Mouse (Mus musculus) left cerebral cortex, adult 11 months (tissue): Measurements from ENCODE around the gene 4933407L21Rik.
A peak's percentile ranks its signal among the peaks of the same experiment; 100 is the strongest.

ENCODE experiments used
- DNase-seq: peaks from one replicate; pipeline ENCODE4 v3.0.0; 2022; ENCODE audit warnings: low spot score

Gene 4933407L21Rik

DNA sequence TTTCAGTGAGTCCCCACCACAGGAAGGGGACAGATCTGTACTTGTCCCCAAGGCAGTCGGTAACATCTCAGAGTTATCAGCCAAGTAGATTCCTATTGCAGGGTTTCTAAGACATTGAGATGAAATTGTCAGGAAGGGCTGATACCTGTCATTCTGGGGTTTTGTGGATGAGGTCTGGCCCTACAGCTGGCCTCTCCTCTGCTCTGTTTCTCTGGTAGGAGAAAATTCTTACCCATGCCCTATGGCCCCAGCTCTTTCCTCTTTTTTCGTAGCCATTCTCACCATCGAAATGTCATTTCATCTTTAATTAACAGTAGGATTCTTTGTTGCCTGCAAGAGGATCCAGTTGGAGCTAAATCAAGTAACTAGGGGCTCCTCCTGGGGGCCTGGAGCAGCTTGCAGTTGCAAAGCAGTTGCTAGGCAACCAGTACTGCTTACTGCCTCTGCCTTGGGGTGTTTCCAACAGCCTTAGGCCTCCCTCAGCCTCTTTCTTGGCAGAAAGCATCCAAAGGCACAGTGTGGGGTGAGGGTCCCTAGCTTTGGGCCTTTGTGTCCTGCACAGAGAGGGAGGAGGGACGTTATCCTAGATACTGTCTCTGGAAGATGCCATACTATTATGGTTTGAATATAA lies at the start of gene 4933407L21Rik:
4933407L21Rik (plus strand) TSS at position 427 of the 631 bp plus-strand sequence.
- peak; percentile 83 for DNase-seq

DNA sequence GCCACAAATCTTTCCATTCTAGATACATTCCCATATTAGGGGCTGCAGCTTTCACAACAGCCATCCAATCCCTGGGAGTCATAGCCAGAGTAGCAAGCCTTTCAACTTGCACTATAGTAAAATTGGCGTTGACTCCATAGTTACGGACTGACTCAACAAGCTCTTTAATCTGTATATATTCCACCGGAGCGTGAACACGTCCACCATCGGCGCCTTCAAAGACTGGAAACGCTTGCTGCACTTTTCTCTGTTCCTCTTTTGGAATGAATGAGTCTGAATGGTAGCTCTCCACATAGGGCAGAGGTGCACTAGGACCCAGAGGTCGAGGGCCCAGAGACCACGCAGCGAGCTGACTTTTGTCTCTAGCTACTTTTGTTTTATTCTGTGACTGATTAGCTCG lies 46.3 kb upstream of the 4933407L21Rik start:
- no peak for DNase-seq

DNA sequence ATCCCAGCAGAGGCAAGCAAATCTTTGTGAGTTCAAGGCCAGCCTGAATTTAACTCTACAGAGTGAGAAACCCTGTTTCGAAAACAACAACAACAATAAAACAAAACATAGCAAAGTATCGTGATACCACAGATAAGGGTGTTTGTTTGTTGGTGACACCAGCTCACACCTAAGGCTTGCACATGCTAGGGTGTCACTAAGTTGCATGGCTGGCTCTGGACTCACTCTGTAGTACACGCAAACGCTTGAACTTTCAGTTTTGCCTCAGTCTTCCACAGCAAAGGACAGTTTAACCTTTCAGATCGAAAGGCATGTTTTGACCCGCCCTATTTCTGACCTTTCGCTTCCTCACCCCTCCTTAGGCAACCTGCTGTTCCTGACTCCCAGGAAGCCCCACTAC lies 41.1 kb upstream of the 4933407L21Rik start:
- DNase-seq: no peak

DNA sequence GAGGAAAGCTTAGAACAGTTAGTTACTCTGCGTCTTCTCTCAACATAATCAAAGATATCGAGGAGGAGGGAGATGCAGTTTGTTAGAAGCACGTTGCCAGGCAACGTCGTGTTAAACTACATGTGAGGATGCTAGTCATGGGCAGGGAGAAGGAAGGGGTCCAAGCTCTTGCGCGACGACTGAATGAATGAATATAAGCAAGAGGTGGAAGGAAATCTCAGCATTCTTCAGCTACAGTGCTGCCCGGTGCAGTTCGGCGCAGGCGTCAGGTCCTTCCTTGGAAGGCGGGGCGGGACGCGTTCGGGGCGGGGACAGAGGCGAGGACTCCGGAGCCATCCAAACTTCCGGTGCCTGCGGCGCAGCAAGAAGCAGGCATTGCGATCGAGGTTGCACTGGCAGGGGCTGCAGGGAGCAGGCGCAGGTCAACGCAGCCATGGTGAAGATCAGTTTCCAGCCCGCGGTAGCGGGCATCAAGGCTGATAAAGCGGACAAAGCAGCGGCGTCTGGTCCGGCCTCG lies 34.0 kb upstream of the 4933407L21Rik start, which contains the start of gene Itm2c:
Itm2c (plus strand) TSS at position 51 of the 517 bp plus-strand sequence.
- peak; percentile 81 for DNase-seq

DNA sequence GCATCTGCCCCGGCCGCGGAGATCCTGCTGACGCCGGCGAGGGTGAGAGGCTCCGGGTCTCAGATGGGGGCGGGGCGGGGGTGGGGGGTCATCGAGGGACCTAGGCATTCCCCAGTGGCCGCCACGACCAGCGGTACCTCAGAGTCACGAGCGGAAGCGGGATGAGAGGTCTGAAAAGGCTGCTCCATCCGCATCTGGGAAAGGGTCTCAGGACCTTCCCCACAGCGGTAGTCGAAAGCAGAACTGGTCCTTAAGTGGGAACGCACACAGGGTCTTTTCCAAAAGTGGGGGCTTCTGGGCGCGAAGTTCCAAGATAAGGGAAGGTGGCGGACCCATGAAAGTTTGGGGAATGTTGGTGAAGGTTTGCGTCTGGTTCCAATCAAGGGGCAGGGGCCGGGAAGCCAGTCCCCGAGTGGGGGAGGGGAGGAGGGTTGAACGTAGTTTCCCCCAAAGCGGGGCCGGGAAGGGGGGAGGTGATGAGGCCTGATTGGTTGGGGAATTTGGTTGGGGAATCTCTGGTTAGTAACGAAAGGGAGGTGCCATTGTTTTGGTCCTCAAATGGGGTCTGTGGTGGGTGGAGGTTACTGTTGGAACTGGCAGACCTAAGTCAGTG lies 33.4 kb upstream of the 4933407L21Rik start:
- DNase-seq: no peak

DNA sequence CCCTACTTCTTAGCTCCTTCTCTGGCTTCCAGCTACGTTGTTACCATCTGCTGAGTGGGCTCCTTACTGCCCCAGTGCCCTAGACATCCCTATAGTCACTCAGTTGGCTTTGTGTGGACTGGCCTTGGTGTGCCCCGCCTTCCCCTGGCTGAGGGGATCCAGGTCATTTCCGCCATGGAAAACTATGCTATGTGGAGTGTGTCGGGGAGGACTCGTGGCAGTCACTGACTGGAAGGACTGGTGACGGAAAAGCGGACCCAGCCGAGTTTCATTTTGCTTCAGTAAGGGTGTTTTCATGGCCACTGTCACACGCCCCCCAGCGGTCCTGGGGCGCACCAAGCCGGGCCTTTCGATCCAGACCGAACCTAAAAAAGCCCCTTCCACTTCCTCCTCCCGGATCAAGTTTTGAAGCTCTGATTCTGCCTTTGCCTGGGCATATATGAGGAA lies 32.9 kb upstream of the 4933407L21Rik start:
- no peak for DNase-seq

DNA sequence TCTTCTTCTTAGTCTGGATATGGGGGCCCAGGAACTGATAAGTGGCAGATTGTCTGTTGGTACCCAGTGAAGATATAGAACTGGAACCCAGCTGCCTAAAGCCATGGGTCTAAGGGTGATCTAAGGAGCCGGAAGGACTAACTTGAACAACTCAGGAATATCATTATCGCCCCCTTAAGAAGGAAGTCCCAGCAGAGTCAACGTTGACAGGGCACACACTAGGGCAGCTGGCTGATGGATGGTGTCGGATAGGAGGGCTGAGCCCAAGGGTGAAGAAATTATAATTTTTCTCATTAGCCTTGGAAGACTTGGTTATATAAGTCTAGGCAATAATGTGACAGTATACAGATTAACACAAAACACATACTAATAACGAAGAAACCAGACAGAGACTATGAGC lies 32.2 kb upstream of the 4933407L21Rik start:
- no peak for DNase-seq

DNA sequence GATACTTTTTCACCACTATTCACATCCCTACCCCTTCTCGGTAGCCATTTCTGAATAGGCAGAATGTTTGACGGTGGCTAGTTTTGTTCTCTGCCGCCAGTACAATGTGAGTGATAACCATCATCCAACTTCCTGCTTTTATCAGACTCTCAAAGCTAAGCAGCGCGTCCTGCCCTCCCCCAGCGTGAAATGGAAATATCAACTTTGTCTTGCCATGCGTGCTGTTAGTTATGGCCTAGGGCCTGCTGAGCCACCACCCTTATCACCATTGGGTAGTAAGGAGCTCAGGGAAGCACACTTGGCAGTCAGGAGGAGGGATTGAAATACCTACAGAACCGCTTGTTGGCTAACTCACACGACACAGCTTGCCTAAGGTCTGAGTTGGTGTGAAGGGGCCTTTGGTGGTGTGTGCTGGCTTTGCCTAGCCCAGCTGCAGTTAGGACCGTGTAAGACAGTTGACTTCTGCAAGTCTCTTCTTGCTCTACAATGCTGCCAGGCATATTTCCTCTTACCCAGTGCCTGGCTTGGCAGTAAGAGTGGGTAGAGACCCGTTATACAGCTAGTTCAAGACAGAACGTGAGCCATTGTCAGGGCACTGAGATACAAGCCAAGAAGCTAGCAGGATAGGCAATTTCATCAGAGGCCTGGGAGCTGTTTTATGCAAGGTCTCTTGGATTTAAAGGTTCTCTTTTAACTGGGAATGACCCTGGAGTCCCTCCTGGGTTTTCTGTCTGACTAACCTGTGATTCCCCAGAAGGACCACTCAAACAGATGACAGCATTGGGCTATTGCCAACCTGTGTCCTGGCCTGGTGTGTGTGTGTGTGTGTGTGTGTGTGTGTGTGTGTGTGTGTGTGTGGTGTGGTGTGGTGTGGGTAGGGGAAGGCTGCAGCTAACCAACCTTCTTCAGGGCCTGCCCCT lies 31.2 kb upstream of the 4933407L21Rik start:
- no peak for DNase-seq

DNA sequence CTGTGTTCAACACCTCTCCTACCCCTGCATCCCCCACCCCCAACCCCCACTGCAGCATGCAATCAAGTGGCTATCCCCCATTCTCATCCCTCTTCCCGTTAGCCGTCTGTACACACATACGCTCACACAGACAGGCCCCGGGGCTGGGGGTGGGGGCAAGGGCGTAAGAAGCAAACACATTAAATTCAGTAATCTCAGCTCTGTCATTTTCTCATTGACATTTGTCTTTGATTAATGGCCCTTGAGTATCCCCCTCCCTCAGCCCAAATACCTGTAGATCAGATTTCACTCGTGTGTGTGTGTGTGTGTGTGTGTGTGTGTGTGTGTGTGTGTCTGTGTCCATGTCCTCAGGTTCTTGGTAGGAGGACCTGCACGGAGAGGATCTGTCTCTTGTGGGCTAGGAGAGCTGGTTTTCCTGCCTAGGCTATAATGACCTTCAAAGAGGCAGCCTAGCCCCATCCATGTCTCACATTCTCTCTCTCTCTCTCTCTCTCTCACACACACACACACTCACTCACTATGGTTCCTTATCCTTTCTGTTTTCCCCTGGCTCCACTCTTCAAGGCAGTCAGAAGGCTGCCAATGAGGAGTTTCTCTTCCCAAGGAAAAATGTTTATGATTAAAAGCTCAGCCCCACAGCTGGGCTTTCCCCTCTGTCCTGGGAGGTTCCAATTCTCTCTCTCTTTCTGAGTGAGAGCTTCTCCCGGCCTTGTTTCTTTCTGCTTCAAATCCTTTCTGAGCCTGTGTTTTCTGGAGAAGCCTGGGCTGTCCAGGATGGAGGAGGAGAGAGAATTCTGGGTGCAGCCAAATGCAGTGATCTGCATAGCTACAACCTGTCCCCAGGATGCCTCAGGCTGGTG lies 30.2 kb upstream of the 4933407L21Rik start:
- DNase-seq: no peak

DNA sequence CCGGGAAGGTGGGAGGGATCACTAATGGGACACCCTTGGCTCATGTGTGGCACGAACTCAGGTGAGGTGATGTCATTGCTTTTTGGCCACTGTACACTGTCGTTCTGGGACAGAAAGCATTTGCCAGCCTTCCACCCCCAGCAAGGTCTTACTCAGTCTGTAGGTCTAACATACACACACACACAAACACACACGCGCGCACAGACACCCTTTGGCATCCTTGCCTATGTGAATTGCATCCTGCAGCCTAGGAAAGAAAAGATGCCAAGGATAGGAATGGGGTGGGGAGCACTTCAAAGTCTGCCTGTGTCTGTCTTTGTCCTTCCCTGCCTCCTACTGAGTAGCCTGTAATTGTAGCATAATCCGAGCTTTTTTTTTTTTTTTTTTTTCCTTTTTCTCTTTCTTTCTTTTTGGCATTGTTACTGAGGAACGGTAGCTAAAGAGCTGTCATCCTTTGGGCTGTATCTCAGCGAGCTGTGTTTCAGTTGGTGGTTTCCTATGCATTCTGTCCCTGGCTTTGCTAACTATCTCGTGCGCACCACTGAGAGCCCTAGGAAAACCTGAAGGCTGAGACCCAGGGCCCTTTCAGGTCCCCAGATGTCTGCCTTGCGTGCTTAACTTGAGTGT lies 29.4 kb upstream of the 4933407L21Rik start:
- DNase-seq: no peak

DNA sequence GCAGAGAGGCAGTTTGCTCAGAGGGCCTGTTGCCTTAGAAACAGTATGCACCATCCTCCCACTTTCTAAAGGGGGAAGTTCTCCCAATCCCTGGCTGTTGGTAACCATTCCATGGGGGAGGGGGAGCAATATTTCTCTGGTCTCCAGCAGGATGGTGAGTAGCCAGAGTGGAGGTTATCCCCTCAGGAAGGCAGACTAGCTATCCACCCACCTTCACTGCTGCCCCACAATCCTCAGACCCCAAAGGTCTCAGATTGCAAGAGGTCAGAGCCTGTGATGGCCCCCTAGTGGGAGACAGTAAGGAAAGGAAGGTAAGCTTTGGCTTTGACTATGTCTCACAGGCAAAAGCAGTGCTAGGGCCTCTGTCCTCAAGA lies 28.9 kb upstream of the 4933407L21Rik start:
- no peak for DNase-seq

DNA sequence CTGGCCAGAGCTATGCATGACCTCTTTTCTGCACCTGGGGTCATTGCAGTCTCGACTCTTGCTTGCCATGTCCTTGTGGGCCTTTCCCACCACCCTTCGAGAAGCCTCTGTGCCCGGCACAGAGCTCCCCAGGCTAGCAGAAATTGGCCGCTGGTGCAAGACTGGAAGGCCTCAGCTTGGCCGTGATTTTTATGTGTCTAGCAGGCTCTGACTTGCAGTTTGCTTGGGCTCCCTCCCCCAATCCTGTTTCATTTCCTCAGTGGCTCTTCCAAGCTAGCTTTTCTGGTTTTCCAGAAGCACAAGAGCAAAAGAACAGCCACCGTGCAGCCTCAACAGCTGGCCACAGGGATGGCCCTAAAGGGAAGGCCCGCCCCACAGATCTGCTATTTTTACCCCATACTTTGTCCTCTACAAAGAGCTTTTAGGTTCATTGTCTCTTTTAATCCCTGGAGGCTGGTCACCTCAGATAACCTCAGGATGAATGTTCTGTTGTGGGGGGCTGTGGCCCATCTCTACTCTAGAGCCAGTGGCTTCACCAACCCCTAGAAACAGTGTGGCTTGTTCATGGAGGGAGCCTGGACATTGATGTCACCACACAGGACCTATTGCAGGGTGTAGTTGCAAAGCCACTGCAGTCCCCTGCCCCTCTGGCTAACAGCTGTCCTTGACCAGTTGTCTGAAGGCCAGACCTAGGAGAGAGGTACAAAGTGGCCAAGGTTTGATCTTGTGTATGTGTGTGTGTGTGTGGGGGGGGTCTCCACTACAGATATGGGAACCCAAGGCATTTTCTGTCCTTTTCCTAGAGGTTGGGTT lies 27.6 kb upstream of the 4933407L21Rik start:
- DNase-seq: no peak

DNA sequence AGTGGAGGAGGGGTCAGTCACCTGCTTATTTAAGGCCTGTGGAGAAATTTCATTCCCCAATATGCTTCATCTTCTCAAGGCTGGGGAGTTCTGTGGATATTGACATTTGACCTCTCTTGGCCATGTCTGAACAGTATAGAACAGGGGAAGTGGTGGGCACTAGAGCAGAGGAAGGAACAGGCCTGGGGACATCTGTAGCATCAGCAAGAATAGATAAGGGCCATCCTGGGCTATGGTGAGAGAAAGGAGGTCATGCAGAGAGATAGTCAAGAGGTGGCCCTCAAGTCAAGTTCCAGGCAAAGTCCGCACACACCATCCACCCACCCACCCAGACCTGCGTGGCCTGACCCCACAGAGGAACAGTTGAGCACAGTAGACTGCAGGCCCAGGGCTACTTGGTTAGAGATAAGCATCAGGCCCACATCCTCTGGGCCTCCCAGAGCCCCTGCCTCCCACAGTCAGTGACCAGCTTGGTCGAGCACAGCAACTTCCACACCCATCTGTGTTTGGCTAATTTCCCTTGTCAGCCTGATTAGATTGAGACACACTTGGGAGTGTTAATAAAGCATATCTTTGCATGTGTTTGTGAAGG lies 26.7 kb upstream of the 4933407L21Rik start:
- DNase-seq: no peak

DNA sequence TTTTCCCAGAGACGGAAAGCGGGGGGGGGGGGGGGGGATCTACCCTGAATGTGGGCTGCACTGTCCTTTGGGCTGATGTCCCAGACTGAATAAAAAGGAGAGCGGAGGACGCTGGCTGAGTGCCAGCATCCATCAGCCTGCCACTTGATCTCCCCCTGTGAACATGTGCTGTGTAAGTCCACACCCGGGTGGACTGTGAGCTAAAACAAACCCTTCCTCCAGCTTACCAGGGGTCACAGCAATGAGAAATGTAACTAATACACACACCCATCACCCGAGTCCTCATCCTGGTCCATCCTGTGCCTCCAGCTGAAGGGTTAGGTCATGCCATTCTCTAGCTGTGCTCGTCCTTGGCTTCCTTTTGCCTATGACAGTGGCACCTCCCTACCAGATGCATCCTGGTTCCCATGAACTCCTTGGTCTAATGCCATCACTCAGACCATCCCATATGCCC lies 26.1 kb upstream of the 4933407L21Rik start:
- no peak for DNase-seq

DNA sequence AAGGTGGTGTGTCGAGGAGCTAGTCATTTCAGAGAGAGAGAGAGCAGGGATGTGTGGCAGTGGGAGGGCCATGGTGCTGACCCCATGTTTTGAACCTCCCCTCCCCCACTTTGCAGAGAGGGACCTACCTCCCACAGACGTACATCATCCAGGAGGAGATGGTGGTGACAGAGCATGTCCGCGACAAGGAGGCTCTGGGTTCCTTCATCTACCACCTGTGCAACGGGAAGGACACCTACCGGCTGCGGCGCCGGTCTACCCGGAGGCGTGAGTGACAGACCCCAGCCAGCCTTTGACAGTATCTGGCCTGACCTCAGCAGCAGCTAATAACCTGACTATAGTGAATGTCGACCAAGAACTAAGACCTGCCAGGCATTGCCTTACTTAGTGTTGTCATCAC lies 21.4 kb upstream of the 4933407L21Rik start:
- no peak for DNase-seq

DNA sequence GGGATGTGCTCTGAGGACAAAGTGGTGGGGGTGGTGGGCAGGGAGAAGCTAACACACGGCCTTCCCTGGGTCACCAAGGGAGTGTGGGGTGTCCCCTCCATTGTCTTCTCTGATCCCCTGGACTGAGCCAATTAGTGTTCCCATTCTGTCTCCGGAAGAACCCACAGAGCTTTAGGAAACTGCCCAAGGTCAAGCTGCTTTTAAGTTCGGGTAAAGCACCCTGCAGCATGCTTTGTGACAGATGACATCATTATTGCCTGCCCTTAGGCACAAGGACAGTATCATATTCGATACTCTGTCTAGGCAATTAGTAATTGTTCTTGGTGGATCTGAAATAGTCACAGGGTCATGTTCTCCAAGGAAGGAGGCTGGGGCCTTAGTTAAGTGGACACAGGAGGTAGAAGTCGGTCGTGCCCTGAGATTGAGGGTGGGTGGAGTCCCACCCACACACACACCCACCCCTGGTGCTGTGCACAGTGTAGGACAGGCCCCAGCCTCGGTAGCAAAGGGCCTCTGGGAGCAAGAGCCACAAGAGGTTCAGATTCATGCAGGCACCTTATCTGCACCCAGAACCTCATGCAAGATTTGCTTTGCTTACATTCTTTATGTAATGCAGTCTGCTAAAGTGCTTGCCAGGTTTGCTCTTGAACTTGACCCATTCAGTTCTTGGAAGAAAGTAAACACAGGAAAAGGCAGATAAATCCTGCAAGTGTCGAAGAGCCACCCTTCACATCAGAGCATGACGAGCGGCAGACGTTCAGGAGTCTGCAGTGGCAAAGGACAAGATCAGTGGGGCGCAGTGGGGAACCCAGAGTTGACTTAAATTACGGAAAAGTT lies 19.3 kb upstream of the 4933407L21Rik start:
- no peak for DNase-seq

DNA sequence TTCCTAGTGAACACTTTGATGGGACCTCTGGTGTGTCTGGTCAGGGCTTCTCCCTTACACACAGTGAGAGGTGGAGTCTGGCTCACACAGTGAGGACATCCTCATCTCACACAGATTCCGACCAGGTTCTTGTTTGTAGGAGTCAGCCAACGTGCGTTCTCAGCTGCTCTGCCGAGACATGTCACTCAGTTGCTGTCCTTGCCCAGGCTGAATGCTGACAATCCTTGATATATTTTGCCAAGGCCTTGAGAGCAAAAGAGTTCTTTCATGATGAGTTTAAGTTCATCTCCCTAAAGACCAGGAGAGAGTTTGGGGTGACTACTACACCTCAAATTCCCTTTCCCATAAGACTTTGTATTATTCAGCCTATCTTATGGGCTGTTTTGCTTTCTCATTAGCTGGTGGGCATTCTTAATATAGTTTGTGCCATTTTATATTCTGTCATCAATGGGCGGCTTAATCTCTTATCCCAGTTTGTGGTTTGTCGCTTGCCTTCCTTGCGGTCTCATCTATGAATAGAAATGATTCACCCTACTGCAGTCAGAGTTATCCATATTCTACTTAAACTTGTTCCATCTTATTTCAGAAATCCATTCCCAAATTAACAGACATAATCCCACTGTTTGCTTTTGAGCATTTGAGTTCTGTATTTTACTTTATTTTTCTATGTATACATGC lies 15.1 kb upstream of the 4933407L21Rik start:
- DNase-seq: no peak

DNA sequence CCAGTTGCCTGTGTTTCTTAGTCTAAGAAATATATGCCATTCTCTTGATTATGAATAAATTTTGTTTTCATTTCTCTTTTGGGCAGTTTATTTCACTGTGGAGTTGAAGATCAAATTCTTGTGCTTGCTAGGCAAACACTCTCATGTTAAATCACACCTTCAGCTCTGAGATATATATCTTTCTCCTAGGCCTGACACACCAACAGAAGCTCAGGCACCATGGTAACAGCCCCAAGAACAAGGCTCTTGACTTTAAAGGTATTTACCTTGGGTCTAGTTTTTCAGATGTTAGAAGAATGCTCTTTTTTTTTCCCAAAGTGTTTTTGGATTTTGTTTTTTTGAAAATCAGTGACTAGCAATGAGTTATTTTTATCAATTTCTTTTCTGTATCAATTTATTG lies 12.4 kb upstream of the 4933407L21Rik start:
- no peak for DNase-seq
